Mouse (Mus musculus) retina, adult 2 months (tissue): Measurements from ENCODE around the gene Mgst2.

Experiments used
- DNase-seq: peaks from one replicate; pipeline ENCODE4 v3.0.0-alpha.2; 2012; ENCODE audit warnings: low read depth, low spot score

Mgst2 gene

GRCm38 (mm10) chr3:51660060-51660459 is at the start of gene Mgst2:
Mgst2 (plus strand) TSS chr3:51660360.
- no peak for DNase-seq

DNA sequence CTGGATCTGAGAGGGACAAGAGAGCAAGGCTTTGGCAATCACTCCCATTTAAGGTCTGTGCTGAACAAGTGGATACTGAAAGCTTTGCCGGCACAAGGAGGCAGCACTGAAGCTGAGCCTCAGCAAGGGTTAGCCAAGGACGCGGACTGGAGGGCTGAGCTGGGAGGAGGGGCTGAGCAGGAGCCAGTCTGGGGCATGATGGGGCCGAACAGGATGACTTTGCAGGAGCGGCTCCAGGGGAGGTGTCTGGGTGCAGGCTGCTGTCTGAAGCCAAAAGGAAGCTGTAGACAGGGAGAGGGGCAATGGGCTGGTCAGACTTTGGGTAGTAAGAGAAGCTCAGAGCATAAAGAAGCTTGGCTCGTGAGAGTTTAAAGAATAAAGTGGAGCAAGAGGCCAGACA is 48.2 kb upstream of the Mgst2 start:
- DNase-seq = no peak

- no peak for DNase-seq
These were observed 47.5 kb upstream of the Mgst2 start for GRCm38 (mm10) chr3:51612398-51613356.

GRCm38 (mm10) chr3:51614278-51614677 is 45.9 kb upstream of the Mgst2 start:
- no peak for DNase-seq

- no peak for DNase-seq
These were observed 36.2 kb upstream of the Mgst2 start for GRCm38 (mm10) chr3:51623956-51624355.

GRCm38 (mm10) chr3:51627741-51628140 is 32.4 kb upstream of the Mgst2 start:
- no peak for DNase-seq

- DNase-seq = no peak
These were observed 31.2 kb upstream of the Mgst2 start for GRCm38 (mm10) chr3:51628977-51629376.

DNA sequence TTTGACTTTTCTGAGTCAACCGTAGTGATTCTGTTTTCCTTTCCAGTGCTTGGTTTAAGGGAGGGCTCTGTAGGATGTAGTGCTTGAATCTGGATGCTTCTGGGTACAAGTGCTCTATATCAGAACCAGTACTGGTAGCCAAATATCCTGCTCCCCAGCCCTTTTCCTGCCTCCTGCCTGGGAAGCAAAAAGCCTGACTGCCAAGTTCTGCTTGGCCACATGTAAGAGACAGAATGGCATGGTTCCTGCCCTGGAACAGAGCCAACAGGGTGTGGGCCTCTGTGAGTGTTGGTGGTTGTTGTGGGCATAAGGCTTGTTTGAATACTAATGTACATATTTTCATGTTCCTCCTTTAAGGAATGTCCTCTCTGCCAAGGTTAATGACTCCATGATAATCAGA is 29.4 kb upstream of the Mgst2 start:
- DNase-seq = no peak

DNA sequence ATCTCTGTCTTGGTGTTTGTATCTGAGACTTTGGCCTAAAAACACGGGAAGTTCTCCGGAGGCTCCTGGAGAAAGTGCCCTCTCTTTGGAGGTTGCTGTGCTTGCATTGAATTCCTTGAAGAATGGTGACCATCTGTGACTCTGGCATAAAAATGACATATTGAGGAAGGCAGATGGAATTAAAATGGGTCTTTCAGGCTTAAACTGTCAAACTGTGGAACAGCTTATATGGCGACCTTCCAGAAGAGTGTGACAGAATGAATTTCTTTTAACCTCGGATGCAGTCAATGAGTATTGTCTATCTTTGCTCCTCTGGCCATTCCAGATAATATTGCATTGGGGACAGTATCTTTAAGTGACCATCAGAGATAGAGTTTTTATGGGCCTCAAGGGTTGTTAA is 28.2 kb upstream of the Mgst2 start:
- no peak for DNase-seq

GRCm38 (mm10) chr3:51634451-51634850 is 25.7 kb upstream of the Mgst2 start:
- no peak for DNase-seq

DNA sequence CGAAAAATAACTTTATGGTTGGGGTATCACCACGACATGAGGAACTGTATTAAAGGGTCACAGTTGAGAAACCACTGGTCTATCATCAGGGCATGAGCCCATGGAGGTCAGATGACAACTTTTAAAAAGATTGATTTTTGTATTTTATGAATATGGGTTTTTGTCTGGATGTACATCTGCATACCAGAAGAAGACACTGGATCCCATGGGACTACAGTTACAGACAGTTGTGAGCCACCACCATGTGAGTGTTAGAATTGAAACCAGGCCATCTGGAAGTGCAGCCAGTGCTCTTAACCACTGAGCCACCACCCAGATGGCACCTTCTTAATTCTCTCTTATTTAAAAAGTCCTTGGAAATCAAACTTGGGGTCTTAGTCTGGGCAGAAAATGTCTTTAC is 24.2 kb upstream of the Mgst2 start:
- no peak for DNase-seq

DNA sequence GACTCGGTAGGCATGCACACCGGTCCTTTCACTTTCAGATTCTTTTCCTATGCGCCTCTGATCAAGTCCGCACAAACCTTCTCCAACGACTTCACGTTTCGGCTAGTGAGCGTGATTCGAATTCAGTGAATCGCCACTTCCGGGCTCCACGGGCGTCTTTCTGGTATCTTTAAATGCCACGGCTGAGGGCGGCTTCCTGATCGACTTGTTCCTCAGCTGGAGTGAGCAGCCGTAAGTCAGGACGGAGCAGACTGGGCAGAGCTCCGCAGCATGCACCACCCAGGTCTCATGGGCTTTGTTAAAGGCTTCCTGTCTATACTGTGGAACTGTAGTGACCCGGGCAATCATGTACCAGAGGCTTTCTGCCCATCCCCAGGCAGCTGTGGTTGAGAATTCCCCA is 23.5 kb upstream of the Mgst2 start:
- DNase-seq = no peak

GRCm38 (mm10) chr3:51637326-51637725 is 22.8 kb upstream of the Mgst2 start:
- DNase-seq = no peak

DNA sequence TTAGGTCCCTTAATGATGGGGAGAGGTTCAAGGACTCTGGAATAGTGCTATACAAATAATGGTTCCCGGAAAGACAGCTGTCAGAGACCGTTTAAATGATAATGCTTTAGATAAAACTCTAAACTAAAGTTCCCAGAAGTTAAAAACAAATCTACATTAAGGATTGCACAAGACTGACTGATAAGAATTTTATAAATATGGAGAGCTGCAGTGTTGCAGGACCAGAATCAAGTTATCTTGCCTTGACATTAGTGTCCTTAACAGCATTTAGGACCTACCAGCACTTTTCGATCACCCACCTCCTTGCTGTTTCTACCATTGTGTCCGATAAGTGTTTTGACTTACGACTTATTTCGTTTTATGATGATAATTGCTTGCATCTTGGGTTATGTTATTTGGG is 21.9 kb upstream of the Mgst2 start:
- no peak for DNase-seq

DNA sequence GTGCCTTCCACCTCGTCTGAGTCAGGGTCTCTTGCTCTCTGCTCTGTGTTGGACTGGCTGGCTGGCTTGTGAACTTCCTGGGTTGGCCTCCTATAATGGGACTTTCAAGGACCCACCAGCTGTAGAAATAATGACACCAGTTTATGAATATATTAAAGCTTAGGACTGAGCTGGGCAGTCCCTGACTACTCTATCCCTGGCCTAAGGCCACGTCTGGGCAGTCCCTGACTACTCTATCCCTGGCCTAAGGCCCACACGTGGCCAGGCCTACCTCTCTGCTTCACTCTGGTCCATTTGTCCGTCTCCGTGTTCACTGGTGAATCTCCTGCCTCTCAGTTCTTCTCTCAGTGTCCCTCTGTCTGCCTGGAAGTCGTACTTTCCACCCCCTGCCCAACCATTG is 14.7 kb upstream of the Mgst2 start:
- no peak for DNase-seq

DNA sequence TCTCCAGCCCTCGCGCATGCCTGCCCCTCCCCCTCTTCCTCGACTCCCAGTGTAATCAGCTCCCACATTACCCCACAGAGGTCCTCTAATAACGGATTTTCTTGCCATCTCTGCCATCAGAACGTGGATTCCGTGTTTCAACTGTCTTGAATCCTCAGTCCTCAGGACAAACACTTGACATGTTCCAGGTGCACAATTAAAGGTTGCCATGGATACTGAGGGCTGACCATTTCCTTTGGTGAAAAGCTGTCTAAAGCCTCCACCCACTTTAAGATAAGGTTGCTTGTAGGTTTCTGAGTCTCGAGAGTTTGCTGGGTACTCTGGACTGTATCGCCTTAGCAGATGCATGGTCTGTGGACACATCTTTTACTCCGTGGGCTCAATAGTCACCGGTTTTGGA is 13.9 kb upstream of the Mgst2 start:
- no peak for DNase-seq

DNA sequence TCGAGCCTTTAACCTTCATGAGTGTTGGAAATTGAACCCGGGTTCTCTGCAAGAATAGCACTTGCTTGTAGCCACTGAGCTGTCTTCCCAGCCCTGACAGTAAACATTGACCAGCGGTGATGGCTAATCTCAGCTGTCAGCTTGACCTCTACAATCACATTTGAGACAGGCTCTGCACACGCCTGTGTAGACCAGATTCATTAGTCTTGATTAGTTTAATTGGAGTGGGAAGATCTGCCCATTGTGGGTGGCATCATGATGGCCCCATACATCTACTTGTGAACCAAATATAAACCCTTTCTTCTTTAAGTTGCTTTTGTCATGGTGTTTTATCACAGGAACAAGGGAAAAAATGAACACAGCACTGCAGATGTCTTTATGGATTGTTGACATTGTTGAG is 12.8 kb upstream of the Mgst2 start:
- DNase-seq = no peak

DNA sequence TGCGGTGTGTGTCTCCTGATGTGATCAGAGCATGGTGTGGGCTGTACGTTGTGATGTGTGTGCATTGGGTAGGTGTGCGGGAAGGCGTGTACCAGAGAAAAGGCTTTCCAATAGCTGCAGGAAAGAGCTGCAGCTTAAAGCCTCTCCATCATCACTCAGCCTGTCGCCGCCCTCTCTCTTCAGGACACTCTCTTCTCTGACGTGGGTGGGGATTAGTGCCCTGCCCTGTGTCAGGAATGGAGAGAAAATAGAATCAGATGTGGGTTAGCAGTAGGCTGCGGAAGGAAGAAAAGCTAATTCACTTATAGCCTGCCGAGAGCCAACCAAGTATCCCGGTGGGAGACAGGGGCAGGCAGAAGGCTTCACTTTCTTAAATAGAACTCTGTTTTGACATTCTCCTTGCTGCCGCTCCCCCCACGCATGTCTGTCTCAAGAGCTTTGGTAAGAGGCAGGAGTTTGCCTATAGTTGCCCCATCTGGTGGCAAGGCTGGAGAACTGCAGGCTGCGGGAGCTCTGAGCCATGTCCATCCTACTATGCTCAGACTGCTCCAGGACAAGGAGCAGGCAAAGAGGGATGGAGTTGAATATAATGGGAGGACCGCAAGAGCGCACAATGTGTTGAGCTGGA is 12.0 kb upstream of the Mgst2 start:
- DNase-seq = peak; percentile 44

DNA sequence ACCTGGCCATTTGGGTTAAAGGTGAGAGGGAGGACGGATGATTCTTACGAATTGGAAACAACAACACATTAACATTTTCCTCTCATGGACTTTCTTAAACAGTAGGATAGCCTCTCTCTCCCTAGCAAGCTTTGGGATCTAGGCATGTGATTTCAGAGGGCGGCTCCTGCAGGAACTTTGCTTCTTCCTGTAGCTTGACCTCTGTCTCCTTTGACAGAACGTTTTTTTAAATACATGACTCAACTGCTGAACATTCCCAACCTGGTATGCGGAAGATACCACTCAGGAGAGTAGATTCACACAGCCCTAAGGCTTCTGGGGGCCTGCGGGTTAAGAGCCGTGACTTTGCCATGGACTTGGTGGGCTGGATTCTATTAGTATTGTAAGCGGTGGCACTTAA is 10.7 kb upstream of the Mgst2 start:
- DNase-seq = no peak

GRCm38 (mm10) chr3:51649986-51650385 is 10.2 kb upstream of the Mgst2 start:
- DNase-seq = no peak

- DNase-seq = no peak
These were observed 9.0 kb upstream of the Mgst2 start for GRCm38 (mm10) chr3:51651149-51651548.

- DNase-seq = peak; percentile 57
These were observed 7.9 kb upstream of the Mgst2 start for GRCm38 (mm10) chr3:51652292-51652691.

DNA sequence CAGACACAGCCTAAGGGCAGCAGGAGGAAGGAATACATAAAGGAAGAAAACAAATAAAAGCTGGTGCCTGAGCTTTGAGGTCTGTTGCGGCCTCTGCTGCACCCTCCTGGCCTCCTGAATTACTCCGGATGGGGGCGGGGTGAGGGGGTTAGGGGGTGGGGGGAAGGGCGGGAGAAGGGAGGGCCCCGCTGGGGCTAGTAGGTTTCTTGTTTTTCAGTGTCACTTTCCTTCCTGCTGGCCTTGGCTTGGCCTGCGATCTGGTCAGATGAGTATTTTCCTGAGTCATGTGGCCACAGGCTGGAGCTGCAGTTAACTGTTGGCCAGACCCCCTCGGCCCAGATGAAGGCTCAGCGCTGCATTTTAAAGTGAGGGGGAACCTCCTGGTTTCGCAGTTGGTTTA is 7.5 kb upstream of the Mgst2 start:
- no peak for DNase-seq
